Mouse (Mus musculus) stomach, embryonic 15.5 days (tissue): ENCODE data around the gene Gcgr. TPM values are rescaled to one million over a fixed set of nuclear protein-coding genes. Genes with fewer than 3 reads are reported as not detected.
"Not testable (repeated sequence)": the region's sequence is repeated elsewhere in the genome, so short reads cannot be mapped to it uniquely, and the experiment has no call there.

ENCODE experiments used
- ATAC-seq: fragments of 200-750 bp; cut with Nextera tagmentation; 2 replicates; pipeline ENCODE4 v1.8.0; 2017; ENCODE audit warnings: low read depth, moderate number of reproducible peaks, moderate TSS enrichment; ENCODE audit not compliant: insufficient read depth, low FRiP score
- H3K27ac ChIP-seq: fragments of 300-500 bp; sonication (generic); 2 replicates; pipeline ENCODE4 v1.5.1; 2015; ENCODE audit warnings: mild to moderate bottlenecking, inconsistent platforms
- H3K27me3 ChIP-seq: fragments of 300-500 bp; sonication (generic); replicated peaks from 2 replicates; pipeline ENCODE4 v1.6.1; 2015; ENCODE audit warnings: inconsistent platforms
- H3K36me3 ChIP-seq: fragments of 300-500 bp; sonication (generic); 2 replicates; pipeline ENCODE4 v1.6.1; 2015; ENCODE audit warnings: inconsistent platforms
- H3K4me1 ChIP-seq: fragments of 300-500 bp; sonication (generic); 2 replicates; pipeline ENCODE4 v1.6.1; 2015; ENCODE audit warnings: inconsistent platforms
- H3K4me2 ChIP-seq: fragments of 300-500 bp; sonication (generic); 2 replicates; pipeline ENCODE4 v1.6.1; 2015; ENCODE audit warnings: mild to moderate bottlenecking, inconsistent platforms
- H3K4me3 ChIP-seq: fragments of 300-500 bp; sonication (generic); replicated peaks from 2 replicates; pipeline ENCODE4 v1.5.1; 2015; ENCODE audit warnings: inconsistent platforms
- H3K9ac ChIP-seq: fragments of 300-500 bp; sonication (generic); 2 replicates; pipeline ENCODE4 v1.6.1; 2015; ENCODE audit warnings: inconsistent platforms
- H3K9me3 ChIP-seq: fragments of 300-500 bp; sonication (generic); 2 replicates; pipeline ENCODE4 v1.6.1; 2016; ENCODE audit warnings: inconsistent platforms
- WGBS: fragments of 180-500 bp; shearing (Covaris S2); methylation state at CpG from one replicate; pipeline ENCODE4 v1.1.7; 2015; 5-methylcytosine and 5-hydroxymethylcytosine counted together
- polyA plus RNA-seq: library from polyadenylated mRNA; unstranded; fragments of >200 nt; fragmentation: Nextera tagmentation; extraction: Ambion mirVana; gene quantifications from 2 replicates; pipeline ENCODE4 v1.2.1, GENCODE M21; 2015

The Gcgr gene
- polyA plus RNA-seq, 1 experiment from 2014 or later = 2.4 TPM

DNA sequence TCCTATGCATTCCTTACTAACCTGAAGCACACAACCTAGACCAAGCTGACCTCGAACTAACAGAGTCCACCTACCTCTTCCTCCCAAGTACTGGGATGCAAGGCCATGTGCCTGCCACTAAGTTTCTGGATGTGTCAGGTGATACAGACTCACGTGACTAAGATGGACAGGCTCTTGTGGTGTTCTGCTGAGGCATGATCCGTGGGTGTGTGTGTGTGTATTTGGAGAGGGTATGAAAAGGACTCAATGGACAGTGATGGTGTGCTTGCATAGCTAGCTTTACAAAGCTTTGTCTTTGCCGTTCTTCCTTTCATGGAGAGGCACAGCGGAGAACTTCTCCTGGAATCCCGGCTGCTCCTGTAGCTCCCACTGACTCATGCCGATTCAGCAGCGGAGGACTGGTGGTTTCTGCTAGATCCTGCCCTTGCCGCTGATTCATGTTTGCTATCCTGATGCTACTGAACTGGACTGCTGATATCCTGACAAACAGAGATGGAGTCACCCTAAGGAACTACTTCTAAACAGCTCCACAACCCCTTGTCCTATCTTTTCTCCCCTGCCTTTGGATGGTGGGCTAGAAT is 22.1 kb upstream of the Gcgr start:
- peaks cover 3% of the 10 kb centered on the region; the same call in 1 of the 2 replicates for H3K4me1 ChIP-seq
- no peaks in the 10 kb centered on the region for H3K9me3 ChIP-seq
- H3K9ac ChIP-seq = no peak overlapping the region
- no peak overlapping the region for H3K4me2 ChIP-seq
- 0 out of 2 replicates have a peak, but pooled peaks have one; percentile 5 for ATAC-seq
- H3K36me3 ChIP-seq = no peaks in the 10 kb centered on the region
- WGBS = 72% methylated on average over 9 of the region's 9 CpGs
- H3K27ac ChIP-seq = peak overlapping the region; percentile 86
- no peak overlapping the region for H3K4me3 ChIP-seq
- H3K27me3 ChIP-seq = no peaks in the 10 kb centered on the region

DNA sequence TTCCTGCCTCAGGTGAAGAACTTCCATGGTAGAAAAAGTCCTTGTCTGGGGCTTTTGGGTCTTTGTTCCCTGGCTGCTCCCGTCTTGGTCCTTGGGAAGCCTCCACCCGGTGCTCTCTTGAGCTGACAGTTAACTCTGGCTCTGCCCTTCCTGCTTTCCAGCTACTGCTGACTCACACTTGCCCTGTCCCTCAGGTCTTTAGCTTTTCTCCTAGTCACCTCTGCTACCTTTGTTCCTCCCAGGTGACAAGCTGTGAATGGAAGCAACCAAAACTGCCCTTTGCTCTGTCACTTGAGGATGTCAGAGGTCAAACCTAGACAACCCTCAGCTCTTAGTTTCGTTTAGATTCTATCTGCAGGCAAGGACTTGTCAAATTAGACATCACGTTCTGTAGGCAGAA is 20.6 kb upstream of the Gcgr start:
- H3K9ac ChIP-seq = no peak overlapping the region
- WGBS = 44% methylated on average over 4 of the region's 4 CpGs
- no peaks in the 10 kb centered on the region for H3K9me3 ChIP-seq
- no peaks in the 10 kb centered on the region for H3K27me3 ChIP-seq
- no peaks in the 10 kb centered on the region for H3K36me3 ChIP-seq
- peak overlapping the region; percentile 73; the same call in 1 of the 2 replicates for H3K27ac ChIP-seq
- H3K4me3 ChIP-seq = no peak overlapping the region
- peak overlapping the region; percentile 51; the same call in 1 of the 2 replicates for H3K4me2 ChIP-seq
- no peak for ATAC-seq
- H3K4me1 ChIP-seq = peaks cover 3% of the 10 kb centered on the region; the same call in 1 of the 2 replicates

- Histone ChIP-seq H3K9ac (peak overlapping the region; percentile 11; the same call in 1 of the 2 replicates), H3K4me1 (peaks cover 3% of the 10 kb centered on the region; the same call in 1 of the 2 replicates), H3K9me3 (no peaks in the 10 kb centered on the region), H3K4me2 (peak overlapping the region; percentile 51), H3K27me3 (no peaks in the 10 kb centered on the region), H3K4me3 (peak overlapping the region; percentile 26), H3K36me3 (no peaks in the 10 kb centered on the region), H3K27ac (peak overlapping the region; percentile 73; the same call in 1 of the 2 replicates)
- WGBS = 7% methylated on average over 16 of the region's 16 CpGs
- no peak for ATAC-seq
Observed at GRCm38 (mm10) chr11:120510375-120511030, 20.0 kb upstream of the Gcgr start.

DNA sequence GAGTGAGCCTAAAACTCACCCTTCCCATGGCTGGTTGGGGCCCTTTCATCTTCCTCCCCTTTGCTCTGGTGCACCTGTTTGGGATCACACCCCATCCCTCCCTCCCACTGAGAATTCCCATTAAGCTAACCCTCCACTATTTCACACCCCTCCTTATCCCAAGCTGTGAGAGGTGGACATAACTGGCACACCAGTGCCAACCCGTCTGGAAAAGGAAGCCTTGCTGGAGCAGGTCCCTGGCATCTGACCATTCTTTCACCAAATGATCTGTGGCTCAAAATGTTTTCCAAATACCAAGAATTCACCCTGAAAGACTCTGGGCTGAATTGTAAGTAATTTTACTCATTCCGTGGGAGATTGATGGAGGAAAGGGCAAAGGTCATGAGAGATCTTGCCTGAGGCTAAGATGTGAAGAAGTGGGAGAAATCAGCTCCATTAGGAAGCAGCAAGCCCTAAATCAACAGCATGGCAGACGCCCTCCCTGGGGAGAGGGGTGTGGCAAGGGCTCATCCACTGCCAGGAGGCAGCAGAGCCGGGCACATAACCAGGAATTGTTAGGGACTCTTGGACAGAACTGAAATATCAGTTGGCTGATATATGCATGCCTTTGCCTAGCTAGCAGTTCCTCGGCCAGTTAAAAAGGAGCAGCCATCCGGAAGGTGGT is 17.6 kb upstream of the Gcgr start:
- H3K4me2 ChIP-seq = no peak overlapping the region
- no peaks in the 10 kb centered on the region for H3K9me3 ChIP-seq
- H3K27ac ChIP-seq = no peak overlapping the region
- no peaks in the 10 kb centered on the region for H3K27me3 ChIP-seq
- WGBS = 30% methylated on average over 6 of the region's 6 CpGs
- H3K4me1 ChIP-seq = peaks cover 3% of the 10 kb centered on the region; the same call in 1 of the 2 replicates
- no peaks in the 10 kb centered on the region for H3K36me3 ChIP-seq
- no peak overlapping the region for H3K9ac ChIP-seq
- no peak for ATAC-seq
- no peak overlapping the region for H3K4me3 ChIP-seq

GRCm38 (mm10) chr11:120514262-120514661 is 16.2 kb upstream of the Gcgr start:
- WGBS = 84% methylated on average over 2 of the region's 2 CpGs
- not testable (repeated sequence) for H3K27ac ChIP-seq, H3K4me2 ChIP-seq, H3K4me3 ChIP-seq, H3K27me3 ChIP-seq, ATAC-seq, H3K36me3 ChIP-seq, H3K9ac ChIP-seq, H3K9me3 ChIP-seq, H3K4me1 ChIP-seq

DNA sequence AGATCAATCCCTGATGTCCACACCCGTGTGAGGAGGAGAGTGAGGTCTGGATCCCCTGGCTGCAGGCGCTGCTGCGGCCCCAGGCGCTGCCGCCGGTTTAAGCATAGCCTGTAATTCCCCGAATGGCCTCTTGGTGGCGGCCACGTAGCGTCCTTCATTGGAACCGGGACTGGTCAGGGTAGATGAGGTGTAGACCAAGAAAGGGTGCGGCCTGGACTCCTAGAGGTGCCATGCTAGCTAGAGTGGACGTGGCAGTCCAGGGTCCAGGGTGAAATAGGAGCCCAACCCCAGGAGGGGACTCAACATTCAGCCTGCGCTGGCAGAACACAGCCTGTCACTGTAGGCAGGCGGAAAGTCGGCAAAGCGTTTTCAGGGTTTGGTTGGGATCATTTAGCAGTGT is 14.9 kb upstream of the Gcgr start:
- H3K9me3 ChIP-seq = no peaks in the 10 kb centered on the region
- H3K4me2 ChIP-seq = no peak overlapping the region
- 18% methylated on average over 17 of the region's 17 CpGs for WGBS
- no peaks in the 10 kb centered on the region for H3K27me3 ChIP-seq
- H3K9ac ChIP-seq = no peak overlapping the region
- H3K27ac ChIP-seq = no peak overlapping the region
- H3K4me3 ChIP-seq = no peak overlapping the region
- 0 out of 2 replicates have a peak, but pooled peaks cover 11% of the 10 kb centered on the region for H3K4me1 ChIP-seq
- peak; percentile 69; the same call in 1 of the 2 replicates for ATAC-seq
- H3K36me3 ChIP-seq = no peaks in the 10 kb centered on the region

- Histone ChIP-seq H3K4me1 (0 out of 2 replicates have a peak, but pooled peaks cover 13% of the 10 kb centered on the region), H3K36me3 (no peaks in the 10 kb centered on the region), H3K27ac (no peak overlapping the region), H3K4me3 (no peak overlapping the region), H3K27me3 (no peaks in the 10 kb centered on the region), H3K9ac (no peak overlapping the region), H3K9me3 (no peaks in the 10 kb centered on the region), H3K4me2 (no peak overlapping the region)
- 80% methylated on average over 4 of the region's 4 CpGs for WGBS
- no peak for ATAC-seq
Observed at GRCm38 (mm10) chr11:120517147-120517546, 13.4 kb upstream of the Gcgr start.

GRCm38 (mm10) chr11:120518027-120518426 is 12.5 kb upstream of the Gcgr start:
- 55% methylated on average over 6 of the region's 6 CpGs for WGBS
- Histone ChIP-seq H3K4me2 (no peak overlapping the region; the same call in 1 of the 2 replicates), H3K4me3 (no peak overlapping the region), H3K27me3 (no peaks in the 10 kb centered on the region), H3K4me1 (0 out of 2 replicates have a peak, but pooled peaks cover 13% of the 10 kb centered on the region), H3K9me3 (no peaks in the 10 kb centered on the region), H3K9ac (no peak overlapping the region), H3K27ac (peak overlapping the region; percentile 61), H3K36me3 (no peaks in the 10 kb centered on the region)
- no peak for ATAC-seq

DNA sequence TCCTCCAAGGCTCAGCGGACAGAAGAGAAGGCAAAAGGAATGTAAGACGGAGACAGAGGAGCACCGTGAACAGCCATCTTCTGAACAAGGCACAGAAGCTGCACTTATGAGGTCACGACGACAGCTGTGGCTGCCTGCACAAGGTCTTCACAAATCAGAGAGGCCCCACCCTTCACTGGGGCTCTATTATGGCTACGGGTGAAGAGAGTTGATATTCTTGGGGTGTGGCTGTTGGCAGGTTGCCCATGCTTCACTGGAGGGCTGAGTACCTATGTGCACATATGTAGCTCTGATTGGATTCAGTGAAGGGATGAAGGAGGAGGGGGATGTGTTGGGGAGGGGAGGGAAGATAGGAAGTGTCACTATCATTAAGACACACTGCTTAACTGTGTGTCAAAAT is 11.9 kb upstream of the Gcgr start:
- Histone ChIP-seq H3K36me3 (no peaks in the 10 kb centered on the region), H3K4me2 (no peak overlapping the region; the same call in 1 of the 2 replicates), H3K27me3 (no peaks in the 10 kb centered on the region), H3K4me3 (no peak overlapping the region), H3K9ac (no peak overlapping the region), H3K4me1 (0 out of 2 replicates have a peak, but pooled peaks cover 13% of the 10 kb centered on the region), H3K9me3 (no peaks in the 10 kb centered on the region), H3K27ac (peak overlapping the region; percentile 61)
- no peak for ATAC-seq
- whole genome bisulfite sequencing = 41% methylated on average over 6 of the region's 6 CpGs

DNA sequence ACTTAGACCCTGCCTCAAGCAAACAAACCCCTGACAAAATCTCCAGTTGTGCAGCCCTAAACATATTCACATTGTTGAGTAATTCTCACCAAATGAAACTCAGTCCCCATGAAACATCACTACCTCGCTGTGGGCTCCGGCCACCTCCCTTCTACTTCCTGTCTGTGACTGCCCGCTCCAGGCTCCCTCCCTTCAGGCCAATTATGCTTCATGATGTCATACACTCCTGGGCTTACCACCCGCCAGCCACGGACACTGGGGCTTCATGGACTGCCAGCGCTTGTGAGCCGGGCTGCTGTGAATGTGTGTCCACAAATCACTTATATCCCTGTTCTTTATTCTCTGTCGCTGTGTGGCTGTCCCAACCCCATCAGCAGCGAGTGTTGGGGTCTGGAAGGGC is 10.8 kb upstream of the Gcgr start:
- Histone ChIP-seq H3K36me3 (no peaks in the 10 kb centered on the region), H3K9me3 (no peaks in the 10 kb centered on the region), H3K9ac (no peak overlapping the region), H3K4me2 (peak overlapping the region; percentile 11; the same call in 1 of the 2 replicates), H3K27ac (no peak overlapping the region), H3K4me1 (0 out of 2 replicates have a peak, but pooled peaks cover 13% of the 10 kb centered on the region), H3K4me3 (no peak overlapping the region), H3K27me3 (no peaks in the 10 kb centered on the region)
- WGBS = 49% methylated on average over 9 of the region's 9 CpGs
- ATAC-seq = no peak

- Histone ChIP-seq H3K9ac (no peak overlapping the region), H3K4me2 (no peak overlapping the region), H3K27ac (no peak overlapping the region), H3K9me3 (no peaks in the 10 kb centered on the region), H3K36me3 (no peaks in the 10 kb centered on the region), H3K4me3 (no peak overlapping the region), H3K4me1 (0 out of 2 replicates have a peak, but pooled peaks cover 13% of the 10 kb centered on the region), H3K27me3 (no peaks in the 10 kb centered on the region)
- 72% methylated on average over 9 of the region's 9 CpGs for WGBS
- ATAC-seq = no peak
Observed at GRCm38 (mm10) chr11:120520498-120520897, 10.0 kb upstream of the Gcgr start.
